Mouse (Mus musculus) layer of hippocampus, adult 8-10 months (tissue): ENCODE results near the gene Tapbpl. TPM values are rescaled to one million over a fixed set of nuclear protein-coding genes. Genes with fewer than 3 reads are reported as not detected.

Source experiments
- DNase-seq, 2 experiments: peaks; one replicate each; pipeline ENCODE4 v3.0.0; 2022; ENCODE audit warnings: low spot score in 2 of 2
- microRNA-seq, 2 experiments: library from miRNA; unstranded; fragments of <30 nt; microRNA quantifications; one replicate each; pipeline ENCODE4 v1.2.0; 2022
- total RNA-seq, 4 experiments: library from RNA; stranded (reverse); gene quantifications; 2 replicates each; pipeline ENCODE4 v1.2.4; 2022

Gene Tapbpl
- total RNA-seq, 4 experiments from 2014 or later: 4.0 to 6.8 (median 5.0) TPM

DNA sequence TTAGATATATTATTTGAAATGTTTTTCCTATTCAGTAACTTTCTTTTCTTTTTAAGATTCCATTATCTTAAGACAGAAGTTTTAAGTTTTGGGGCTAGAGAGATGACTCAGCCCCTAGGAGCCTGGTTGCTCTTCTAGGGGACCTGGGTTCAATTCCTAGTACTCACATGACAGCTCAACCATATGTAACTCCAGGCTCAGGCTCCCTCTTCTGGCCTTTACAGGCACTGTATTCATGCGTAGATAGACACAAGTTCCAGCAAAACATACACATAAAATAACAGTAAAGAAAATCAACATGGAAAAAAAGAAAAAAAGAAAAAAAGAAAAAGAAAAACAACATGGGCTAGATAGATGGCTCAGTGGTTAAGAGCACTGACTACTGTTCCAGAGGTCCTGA, 21.2 kb downstream of the Tapbpl start:
- DNase-seq: no peak

DNA sequence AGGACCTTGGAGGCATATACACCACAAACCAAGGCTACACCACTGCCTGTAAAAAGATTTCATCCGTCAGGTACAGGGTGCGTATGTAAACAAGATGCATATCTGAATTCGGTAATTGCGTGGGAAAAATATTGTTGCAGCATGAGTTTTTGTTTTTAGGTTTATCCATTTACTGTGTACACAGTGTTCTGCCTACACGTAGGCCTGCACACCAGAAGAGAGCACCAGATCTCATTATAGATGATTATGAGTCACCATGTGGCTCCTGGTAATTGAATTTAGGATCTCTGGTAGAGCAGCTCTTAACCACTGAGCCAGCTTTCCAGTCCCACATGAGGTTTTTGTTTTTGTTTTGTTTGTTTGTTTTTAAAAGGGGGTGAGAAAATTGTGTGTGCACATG, 34.5 kb downstream of the Tapbpl start:
- no peak for DNase-seq

DNA sequence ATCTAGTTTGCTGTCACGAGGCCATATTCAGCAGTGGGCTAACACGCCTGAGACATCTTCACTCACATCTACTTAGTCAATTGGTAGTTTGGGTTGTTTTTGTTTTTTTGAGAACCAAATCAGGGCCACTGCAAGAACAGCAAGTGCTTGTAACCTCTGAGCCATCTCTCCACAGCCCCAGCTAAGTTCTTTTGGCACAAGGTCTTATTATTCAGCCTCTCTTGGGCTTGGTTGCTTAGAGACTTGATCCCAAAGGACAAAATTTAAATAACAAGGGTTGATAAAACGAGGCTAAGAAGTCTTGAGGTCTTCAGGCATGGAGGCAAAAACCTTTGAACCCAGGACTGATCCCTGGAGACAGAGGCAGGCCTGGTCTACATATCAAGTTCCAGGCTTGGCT, 35.4 kb downstream of the Tapbpl start:
- DNase-seq: no peak

DNA sequence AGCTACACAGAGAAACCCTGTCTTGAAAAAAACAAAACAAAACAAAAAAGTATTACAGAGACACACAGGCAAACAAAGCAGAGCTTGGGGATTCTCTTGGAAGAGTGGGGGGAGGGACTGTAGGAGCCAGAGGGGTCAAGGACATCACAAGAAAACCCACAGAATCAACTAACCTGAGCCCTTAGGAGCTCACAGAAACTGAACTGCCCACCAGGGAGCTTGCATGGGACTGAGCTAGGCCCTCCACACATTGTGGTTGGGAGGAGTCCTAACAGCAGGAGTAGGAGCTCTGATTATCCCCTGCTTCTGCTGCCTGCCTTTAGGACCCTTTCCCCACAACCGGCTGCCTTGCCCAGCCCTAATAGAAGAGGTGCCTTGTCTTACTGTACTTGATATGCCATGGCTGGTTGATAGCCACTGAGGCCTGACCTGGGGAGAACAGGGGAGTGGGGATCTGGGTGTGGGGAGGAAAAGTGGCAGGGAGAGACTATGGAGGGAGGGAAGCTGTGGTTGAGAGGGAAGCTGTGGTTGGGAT, 36.1 kb downstream of the Tapbpl start:
- DNase-seq: no peak

DNA sequence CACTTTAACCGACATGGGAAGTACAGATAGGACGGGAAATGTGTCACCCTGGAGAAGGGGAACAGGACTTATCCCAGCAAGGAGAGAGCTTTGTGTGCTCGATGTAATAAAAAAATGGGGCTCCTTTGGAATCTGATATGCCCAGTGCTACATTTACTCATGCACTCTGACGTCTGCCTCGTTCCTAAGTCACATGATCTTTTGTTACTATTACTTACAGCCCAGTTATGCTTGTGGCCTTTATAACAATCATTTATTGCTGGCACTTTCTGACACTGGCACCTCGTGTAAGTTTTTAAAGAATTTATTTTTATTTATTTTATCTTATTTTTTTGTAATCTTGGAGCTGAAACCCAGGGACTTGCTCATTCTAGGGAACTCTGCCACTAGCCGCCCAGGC, 38.3 kb downstream of the Tapbpl start:
- DNase-seq: no peak

DNA sequence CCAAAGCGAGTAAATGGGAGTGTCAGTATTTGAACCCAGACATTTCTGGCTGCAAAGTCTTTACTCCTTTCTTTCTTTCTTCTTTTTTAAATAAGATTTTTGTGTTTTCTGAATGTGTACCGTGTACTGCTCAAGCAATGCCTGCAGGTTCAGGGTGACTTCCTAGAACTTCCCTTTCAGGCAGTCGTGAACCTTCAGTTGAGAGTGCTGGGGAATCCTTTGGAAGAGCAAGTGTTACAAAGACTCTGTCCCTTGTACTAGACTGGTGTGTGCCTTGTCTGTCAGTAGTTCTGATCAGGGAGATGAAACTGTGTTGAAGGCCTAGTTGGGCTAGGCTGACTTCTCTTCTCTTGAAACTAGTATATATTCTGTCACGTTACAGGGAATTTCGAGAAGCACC, 38.8 kb downstream of the Tapbpl start:
- DNase-seq: no peak

DNA sequence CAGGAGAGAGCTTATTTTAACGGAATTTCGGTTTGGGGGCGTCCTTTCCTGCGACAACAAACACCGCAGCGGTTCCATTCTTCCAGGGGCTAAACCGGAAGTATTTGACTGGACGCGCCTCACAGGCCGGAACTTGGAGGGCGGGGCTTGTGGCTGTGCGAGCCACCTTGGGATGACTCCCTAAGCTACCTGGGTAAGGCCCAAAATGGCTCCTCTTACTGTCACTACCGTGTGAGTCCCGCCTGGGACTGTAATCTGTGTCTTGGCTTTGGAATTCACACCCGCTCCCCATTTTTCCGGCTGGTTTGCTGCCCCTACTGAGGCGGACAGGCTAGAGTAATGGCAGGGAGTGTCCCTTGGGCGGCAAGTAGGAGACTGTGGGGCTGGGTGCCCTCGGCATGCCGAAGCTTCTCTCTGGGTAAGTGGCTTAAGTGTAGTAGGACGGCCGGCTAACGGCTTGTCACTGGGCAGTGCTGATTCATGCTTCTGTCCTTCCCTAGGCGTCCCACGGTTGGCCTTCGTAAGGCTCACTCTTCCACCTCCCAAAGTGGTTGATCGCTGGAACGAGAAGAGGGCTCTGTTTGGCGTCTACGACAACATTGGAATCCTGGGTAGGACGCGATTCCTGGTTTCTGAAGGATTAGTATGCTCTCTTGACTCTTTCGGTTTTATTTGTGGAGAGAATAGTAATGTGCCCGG, 39.5 kb downstream of the Tapbpl start:
- DNase-seq: peak; percentile 89

DNA sequence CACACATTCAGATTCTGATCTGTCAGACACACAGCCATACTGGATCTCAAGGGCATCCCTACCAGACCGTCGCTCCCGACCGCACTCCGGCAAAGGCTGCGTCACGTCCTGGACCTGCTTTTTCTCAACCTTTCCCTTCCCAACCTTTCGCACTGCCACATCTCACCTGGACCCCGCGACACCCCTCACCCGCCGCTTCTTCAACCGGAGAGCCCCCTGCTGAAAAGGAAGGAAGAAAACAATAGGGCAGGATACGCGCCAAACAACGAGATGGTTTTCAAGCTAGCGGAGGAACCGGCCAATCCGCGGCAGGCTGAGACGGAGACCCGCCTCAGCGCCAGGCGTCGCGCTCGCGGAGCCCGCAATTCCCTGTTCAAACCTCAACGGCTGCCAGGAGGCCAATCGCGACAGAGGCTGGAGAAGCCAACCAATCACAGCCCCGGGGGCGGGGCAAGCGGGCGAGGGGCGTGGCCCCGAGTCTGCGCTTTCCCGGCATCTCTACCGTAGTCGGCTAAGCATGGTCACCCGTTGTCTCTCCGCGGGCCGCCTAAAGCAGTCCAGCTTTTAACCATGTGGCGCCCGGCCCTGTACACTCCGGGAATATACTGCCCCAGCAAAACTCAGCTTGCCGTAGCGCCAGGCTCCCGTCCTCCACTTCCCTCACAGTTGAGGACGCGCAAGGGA, 40.2 kb downstream of the Tapbpl start, which contains the start of the genes Ncapd2 and Mrpl51:
TSS of gene Ncapd2 (minus strand) at position 370 of the 684 bp plus-strand sequence.
TSS of gene Mrpl51 (plus strand) at position 470 of the 684 bp plus-strand sequence.
- peak; percentile 96 to 97 for DNase-seq

DNA sequence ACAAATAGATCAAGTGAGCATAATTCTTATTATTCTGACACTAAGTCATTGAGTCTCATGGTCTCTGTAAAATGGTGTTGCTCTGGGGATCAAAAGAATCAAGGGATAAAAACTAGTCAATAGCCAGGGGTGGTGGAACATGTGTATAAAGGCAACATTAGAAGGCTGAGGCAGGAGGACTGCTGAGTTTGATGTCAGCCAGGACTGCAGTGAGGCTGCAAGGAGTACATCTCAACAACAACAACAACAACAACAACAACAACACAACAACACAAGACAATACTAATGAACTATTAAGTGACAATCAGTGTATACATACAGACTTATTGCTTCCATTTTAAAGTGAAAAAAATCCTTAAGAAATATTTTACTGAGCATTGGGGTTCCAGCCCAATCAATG, 40.8 kb downstream of the Tapbpl start:
- no peak for DNase-seq

DNA sequence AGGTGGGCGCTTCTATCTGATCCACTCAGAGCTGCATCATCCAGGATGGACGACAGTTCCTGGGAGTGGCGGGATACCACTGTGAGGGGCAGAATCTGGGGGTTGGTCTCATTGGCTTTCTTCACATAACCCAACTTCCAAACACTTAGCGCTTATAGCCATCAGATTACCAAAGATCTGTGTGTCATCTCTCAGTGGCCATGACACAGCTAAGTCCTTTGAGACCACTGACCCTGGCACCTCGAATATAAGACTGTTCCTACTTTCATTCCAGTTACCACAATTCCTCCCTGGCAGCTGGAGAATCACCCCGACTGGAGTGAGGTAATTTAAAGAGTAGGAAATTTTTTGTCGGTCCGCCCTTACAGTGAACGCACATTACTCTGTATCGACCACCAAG, 45.5 kb downstream of the Tapbpl start:
- DNase-seq: no peak

DNA sequence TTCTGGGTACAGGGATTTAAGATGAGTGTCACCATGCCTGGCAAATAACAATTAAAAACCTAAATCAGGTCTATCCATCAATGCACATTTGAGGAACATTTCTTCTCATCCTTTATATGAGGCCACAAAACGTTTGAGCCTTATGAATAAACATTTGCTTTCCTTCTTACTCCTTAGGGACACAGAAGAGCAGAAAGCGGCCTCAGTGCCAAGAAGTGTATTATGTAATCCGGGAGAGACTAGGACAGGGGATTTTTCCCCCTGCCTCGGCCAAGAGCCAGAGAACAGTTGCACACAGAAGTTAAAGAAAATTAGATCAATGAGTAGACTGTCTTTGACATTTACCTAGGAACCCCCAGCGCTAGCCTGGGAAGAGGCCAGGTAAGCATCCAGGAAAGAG, 49.5 kb downstream of the Tapbpl start:
- DNase-seq: peak in 1 of 2 experiments; percentile 15

DNA sequence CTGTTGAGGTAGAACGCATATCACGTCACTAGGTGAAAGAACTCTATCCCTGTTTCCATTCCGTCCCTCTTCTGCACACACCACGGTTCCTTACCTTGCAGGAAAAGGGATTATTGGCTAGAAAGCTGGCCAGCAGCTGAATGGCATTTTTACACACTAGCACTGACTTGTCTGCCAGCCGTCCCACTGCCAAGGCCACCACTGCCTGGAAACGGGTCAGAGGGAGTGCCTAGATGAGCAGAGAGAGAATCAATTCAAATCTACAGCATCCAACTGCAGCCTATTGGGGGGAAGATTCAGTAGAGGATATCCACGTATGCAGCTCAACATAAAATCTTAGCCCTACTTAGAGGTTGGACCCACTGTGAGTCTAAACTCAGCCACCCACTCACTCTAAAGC, 52.1 kb downstream of the Tapbpl start:
- no peak for DNase-seq

DNA sequence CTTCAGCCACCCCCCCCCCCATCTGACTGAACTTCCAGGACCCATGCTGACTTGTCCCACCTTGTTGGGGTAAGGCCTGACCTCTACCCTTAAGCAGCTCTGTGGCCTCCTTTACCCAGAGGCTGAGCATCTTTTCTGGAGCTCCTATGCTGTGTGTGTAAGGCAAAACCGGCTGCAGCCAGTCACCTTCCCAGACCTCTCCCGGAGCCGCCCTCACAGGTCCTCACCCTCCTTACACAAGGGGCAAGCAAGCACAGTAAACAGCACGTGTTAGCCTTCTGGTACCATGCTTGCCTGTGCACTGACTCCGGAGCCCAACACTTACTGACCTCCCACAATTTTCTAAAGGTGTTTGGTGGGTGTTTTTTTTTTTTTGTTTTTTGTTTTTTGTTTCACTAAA, 56.2 kb downstream of the Tapbpl start:
- no peak for DNase-seq

Small RNA genes lying within 50 kb of the gene (microRNA-seq; reads per million reads assigned to microRNA genes)
- gene Mir3098 (0.64 to 1.0 reads per million in 2 experiments), gene Mir8113 (0 reads per million in 2 experiments)

Other genes starting within 250 kb of the Tapbpl start
- gene Pianp, start 235.2 kb downstream of the Tapbpl start, total RNA-seq: 100 to 1,000 TPM; 115 to 179 (median 146) TPM
- gene Zfp384, start 222.7 kb downstream of the Tapbpl start, total RNA-seq: 10 to 100 TPM; 44.6 to 54.5 (median 50.6) TPM
- 10 to 100 TPM; 50.1 to 63.5 (median 55.4) TPM for gene Ing4, start 192.1 kb downstream of the Tapbpl start, total RNA-seq
- 10 to 100 TPM; 12.8 to 20.9 (median 15.6) TPM for gene Acrbp, start 182.2 kb downstream of the Tapbpl start, total RNA-seq
- 1 to 10 TPM in 3 of 4 experiments, under 1 TPM in 1; 0.23 to 3.9 (median 1.9) TPM for gene Lpar5, start 163.9 kb downstream of the Tapbpl start, total RNA-seq
- 100 to 1,000 TPM; 159 to 187 (median 175) TPM for gene Chd4, start 135.9 kb downstream of the Tapbpl start, total RNA-seq
- gene Nop2, start 100.0 kb downstream of the Tapbpl start, total RNA-seq: 10 to 100 TPM; 33.0 to 33.9 (median 33.5) TPM
- 10 to 100 TPM; 67.2 to 78.4 (median 74.4) TPM for gene Iffo1, start 86.6 kb downstream of the Tapbpl start, total RNA-seq
- gene Gapdh, start 65.4 kb downstream of the Tapbpl start, total RNA-seq: 1,000 to 10,000 TPM; 2,500 to 2,996 (median 2,728) TPM
- gene Ncapd2, start 40.2 kb downstream of the Tapbpl start, total RNA-seq: 10 to 100 TPM; 21.7 to 33.4 (median 23.7) TPM
- 10 to 100 TPM; 63.7 to 67.8 (median 64.6) TPM for gene Mrpl51, start 40.1 kb downstream of the Tapbpl start, total RNA-seq
- 100 to 1,000 TPM in 1 of 4 experiments, 10 to 100 TPM in 3; 80.8 to 101 (median 90.5) TPM for gene Vamp1, start 16.3 kb downstream of the Tapbpl start, total RNA-seq
- not detected for gene Cd27, start 5.2 kb upstream of the Tapbpl start, total RNA-seq
- under 1 TPM in 2 of 4 experiments, not detected in 2; 0.20 to 0.31 TPM for gene Tuba3a, start 54.2 kb upstream of the Tapbpl start, total RNA-seq
- 10 to 100 TPM in 2 of 4 experiments, 1 to 10 TPM in 2; 8.1 to 16.8 (median 11.5) TPM for gene Ltbr, start 82.0 kb upstream of the Tapbpl start, total RNA-seq
- gene Scnn1a, start 88.8 kb upstream of the Tapbpl start, total RNA-seq: 1 to 10 TPM; 4.3 to 5.6 (median 5.3) TPM
- 10 to 100 TPM; 11.0 to 36.7 (median 21.8) TPM for gene Tnfrsf1a, start 117.5 kb upstream of the Tapbpl start, total RNA-seq
- gene Plekhg6, start 148.9 kb upstream of the Tapbpl start, total RNA-seq: under 1 TPM in 1 of 4 experiments, not detected in 3; 0.12 TPM